Mouse (Mus musculus) kidney, adult 2 months (tissue): ENCODE results near the gene Lzts2.

Source experiments
- CTCF ChIP-seq: fragments of 200-500 bp; conservative IDR thresholded peaks from 2 replicates; pipeline ENCODE4 v1.5.1; 2011; ENCODE audit warnings: low read depth, mild to moderate bottlenecking, control low read depth, low read length, moderate library complexity, mixed read lengths; ENCODE audit not compliant: insufficient read depth, insufficient read length
- POLR2A ChIP-seq: fragments of 200-500 bp; IDR thresholded peaks from one replicate; pipeline ENCODE4 v1.6.1; 2011; ENCODE audit warnings: low read depth, low read length, control low read depth

- no peak for TF ChIP-seq CTCF
- TF ChIP-seq POLR2A: no peak
Observed at GRCm38 (mm10) chr19:44984420-44984819, 29.8 kb upstream of the Lzts2 start.
